Mouse (Mus musculus): Measurements from ENCODE around the gene Csnk1g1.

Csnk1g1 gene

DNA sequence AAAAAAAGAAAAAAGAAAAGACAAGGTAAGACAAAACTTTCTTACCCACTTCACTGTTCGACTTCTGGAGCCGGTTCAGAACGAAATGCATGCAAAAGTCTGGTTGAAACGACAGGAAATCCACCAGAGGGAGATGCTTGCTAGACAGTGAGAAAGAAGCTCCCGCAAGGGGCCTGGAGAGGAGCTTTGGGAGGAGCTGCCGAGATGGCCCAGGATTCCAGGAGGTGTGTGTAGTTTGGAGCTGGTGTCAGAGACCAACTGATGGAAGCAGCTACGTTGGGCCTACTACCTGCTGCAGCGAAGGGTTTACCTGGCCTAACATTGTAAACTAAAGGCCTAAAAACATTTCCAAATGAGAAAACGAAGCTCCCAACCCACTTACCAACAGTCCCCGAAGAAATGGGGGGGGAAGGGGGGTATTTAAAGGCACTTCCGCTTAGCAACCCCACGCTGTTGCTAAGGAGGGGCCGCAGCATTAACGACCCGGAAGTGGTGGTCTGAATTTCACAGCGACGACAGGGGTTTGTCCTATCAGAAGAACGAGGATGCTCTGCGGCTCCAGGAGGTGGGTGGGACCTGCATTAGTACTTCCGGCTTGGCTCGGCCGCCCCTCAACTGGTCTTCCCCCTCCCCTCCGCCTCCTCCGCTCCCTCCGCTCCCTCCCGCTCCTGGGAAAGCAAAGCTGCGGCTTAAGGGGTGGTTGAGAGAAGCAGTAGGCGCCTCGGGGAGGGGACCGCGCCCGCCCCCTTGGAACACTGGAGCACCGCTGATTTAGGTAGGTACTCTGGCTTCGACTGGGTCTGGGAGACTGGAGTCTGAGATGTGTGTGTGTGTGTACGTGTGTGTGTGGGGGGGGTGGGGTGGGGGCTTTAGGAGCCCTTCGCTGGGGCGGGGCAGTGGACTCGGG is at the start of gene Csnk1g1, which contains the start of gene Trip4:
Gene Csnk1g1 (plus strand): TSS at position 531 of the 907 bp plus-strand sequence.
Gene Trip4 (minus strand): TSS at position 401 of the 907 bp plus-strand sequence.
- peak; percentile 92 to 94 for DNase-seq

GRCm38 (mm10) chr9:65859656-65860055 is 49.1 kb upstream of the Csnk1g1 start:
- peak; percentile 46 to 48 for DNase-seq

GRCm38 (mm10) chr9:65884564-65885315 is 24.0 kb upstream of the Csnk1g1 start:
- DNase-seq = peak; percentile 88 to 90

- peak; percentile 33 to 35 for DNase-seq
Observed at GRCm38 (mm10) chr9:65890143-65890628, 18.5 kb upstream of the Csnk1g1 start, which contains the start of gene Pclaf. Pclaf (plus strand) TSS chr9:65890237.

- DNase-seq = no peak
Observed at GRCm38 (mm10) chr9:65891126-65891525, 17.6 kb upstream of the Csnk1g1 start.

GRCm38 (mm10) chr9:65896977-65897376 is 11.7 kb upstream of the Csnk1g1 start:
- no peak for DNase-seq

DNA sequence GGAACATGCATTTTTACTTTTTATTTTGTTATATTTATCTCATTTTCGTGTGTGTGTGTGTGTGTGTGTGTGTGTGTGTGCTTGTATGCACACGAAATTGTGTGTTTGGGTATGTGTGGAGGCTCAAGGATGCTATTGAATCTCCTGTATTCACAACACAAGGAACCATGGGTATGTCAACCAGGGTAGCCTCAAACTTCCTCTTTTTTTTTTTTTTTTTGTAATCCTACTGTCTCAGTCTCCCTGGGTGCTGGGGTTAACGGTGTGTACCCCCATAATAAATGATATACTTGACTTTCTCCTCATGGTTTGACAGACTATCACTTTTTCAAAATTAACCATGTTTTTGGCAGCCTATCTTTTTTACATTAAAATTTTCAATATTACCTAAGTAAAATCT is 5.8 kb upstream of the Csnk1g1 start:
- no peak for DNase-seq

GRCm38 (mm10) chr9:65903419-65903818 is 5.3 kb upstream of the Csnk1g1 start:
- no peak for DNase-seq

- DNase-seq = peak; percentile 62 to 67
Observed at GRCm38 (mm10) chr9:65909301-65909801, 627 bp downstream of the Csnk1g1 start.

GRCm38 (mm10) chr9:65909837-65910236 is 1.1 kb downstream of the Csnk1g1 start:
- no peak for DNase-seq

GRCm38 (mm10) chr9:65913976-65914375 is 5.3 kb downstream of the Csnk1g1 start:
- peak; percentile 13 to 49 for DNase-seq

- DNase-seq = no peak
Observed at GRCm38 (mm10) chr9:65917015-65917414, 8.3 kb downstream of the Csnk1g1 start.

- DNase-seq = no peak
Observed at GRCm38 (mm10) chr9:65928456-65928855, 19.7 kb downstream of the Csnk1g1 start.

DNA sequence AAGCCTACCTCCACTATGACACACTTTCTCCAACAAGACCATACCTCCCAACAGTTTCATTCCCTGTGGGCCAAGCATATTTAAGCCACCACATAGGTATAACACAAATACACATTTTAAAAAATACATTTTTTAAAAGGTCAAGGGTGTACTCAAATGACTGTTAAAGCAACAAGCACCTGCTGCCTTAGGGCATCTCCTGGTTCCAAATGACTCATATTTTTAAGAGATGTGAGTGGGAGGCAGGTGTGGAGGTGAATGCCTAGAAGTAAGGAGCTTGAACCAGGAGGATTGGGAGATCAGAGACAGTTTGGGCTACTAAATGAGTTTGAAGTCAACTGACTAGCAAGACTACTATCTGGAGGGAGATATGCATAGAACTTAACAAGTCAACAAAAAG is 21.1 kb downstream of the Csnk1g1 start:
- DNase-seq = no peak

- no peak for DNase-seq
Observed at GRCm38 (mm10) chr9:65937566-65937965, 28.8 kb downstream of the Csnk1g1 start.

GRCm38 (mm10) chr9:65951082-65951587 is 42.4 kb downstream of the Csnk1g1 start:
- peak; percentile 16 to 17 for DNase-seq

DNA sequence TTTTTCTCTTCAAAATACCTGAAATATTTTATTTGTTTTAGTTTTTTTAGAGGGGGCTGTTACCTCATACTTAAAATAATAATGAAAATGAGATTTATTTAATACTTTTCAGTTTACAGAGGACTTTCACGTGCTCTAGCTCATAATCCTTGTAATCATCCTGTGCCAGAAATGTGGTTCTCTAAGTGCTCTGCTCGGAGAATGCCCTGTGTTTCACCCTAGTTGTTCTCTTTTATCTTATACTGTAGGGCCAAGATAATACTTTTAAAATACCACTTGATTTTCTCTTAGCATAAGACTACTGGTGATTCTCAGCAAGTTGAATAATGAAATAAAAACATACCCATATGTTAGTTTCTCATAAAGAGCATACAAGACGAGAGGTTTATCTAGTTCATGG is 61.3 kb downstream of the Csnk1g1 start:
- DNase-seq = no peak

GRCm38 (mm10) chr9:65973206-65973605 is 64.5 kb downstream of the Csnk1g1 start:
- no peak for DNase-seq

DNA sequence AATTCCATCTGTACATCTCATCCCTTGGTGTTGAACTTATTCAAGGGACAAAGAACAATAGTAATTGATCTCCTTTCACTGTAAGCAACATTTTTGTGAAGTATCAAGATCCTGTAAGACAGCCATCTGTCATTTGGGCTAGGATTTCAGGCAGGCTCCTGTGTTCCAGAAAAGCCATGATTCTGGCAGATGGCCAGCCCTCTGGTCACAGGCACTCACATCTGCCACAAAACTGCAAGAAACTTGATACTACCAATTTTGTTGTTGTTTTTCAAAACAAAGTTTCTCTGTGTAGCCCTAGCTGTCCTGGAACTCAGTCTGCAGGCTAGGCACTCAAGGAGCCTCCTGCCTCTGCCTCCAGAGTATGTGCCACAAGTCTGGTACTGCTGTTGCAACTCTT is 67.2 kb downstream of the Csnk1g1 start:
- DNase-seq = peak; percentile 51 to 53

- DNase-seq = no peak
Observed at GRCm38 (mm10) chr9:65982841-65983240, 74.1 kb downstream of the Csnk1g1 start.

DNA sequence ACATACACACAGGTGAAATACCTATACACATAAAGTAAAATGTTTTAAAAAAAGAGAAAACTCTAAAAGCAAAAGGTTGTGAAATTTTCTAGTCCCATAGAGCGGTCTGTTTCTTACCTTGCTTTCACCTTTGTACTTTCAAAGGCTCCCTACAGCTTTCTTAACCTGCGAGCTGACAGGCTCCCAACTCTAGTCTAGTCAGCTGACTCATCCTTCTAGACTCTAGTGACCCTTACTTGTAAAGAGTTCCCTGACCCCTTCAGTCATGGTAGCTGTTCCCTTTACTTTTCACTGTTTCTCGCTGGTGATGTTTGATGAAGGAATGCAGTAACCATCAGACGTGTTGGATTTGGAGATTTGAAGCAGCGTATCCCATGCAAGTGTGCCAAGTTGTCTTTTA is 78.3 kb downstream of the Csnk1g1 start:
- no peak for DNase-seq

DNA sequence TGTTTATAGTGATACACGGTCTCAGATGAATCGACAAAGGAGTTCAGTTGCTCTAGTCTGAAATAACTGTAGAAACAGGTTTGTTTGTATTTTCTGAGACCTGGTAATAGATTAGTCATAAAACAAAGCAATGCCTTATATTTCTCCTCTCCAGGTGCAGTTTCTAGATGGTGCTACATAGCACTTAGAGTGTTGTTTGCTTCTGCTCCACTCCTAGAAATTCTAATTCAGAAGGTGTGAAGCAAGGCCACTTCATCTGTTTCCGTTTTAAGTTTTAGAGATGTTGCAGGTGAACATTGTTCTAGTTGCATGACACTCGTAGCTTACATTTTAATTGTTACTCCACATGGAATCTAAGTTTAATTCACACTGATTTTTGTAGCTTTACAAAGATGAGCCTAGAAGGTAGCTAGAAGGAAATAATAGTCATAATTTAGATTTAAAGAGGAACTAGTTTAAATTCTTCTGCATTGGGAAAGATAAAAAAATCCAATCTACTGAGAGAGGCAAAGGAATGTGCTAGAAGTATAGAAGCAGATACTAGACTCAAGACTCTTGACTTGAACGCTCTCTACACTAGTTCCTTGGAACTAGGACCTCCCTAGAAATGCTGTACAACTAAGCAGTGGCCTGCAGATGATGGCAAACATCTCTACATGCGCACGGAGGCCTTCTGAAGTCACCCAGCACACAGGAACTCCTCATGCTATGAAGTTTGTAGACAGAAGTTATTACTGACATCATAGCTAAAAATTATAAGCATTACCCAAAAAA is 87.1 kb downstream of the Csnk1g1 start:
- no peak for DNase-seq

Measured in cerebellum, postnatal 36 days (tissue).